Mouse (Mus musculus) megakaryocyte-erythroid progenitor cell, adult 5-6 weeks (primary cell): Measurements from ENCODE around the gene Galnt10. TPM values are rescaled to one million over a fixed set of nuclear protein-coding genes. Genes with fewer than 3 reads are reported as not detected.
"Not testable (repeated sequence)": the region's sequence is repeated elsewhere in the genome, so short reads cannot be mapped to it uniquely, and the experiment has no call there.

Experiments used
- ATAC-seq: replicated peaks from 2 replicates; pipeline ENCODE4 v1.8.0; 2016; ENCODE audit warnings: mild to moderate bottlenecking, inconsistent platforms; ENCODE audit not compliant: severe bottlenecking, poor library complexity, low FRiP score, low TSS enrichment
- total RNA-seq, 2 experiments: library from RNA; stranded (forward) in 1 of 2; stranded (reverse) in 1 of 2; fragments of 200-1000, 215-1000 nt in 1 of 2; fragments of >200 nt in 1 of 2; fragmentation: Nextera tagmentation in 1 of 2; gene quantifications; 2 replicates each; pipeline ENCODE4 v1.2.3; 2014 to 2017

The Galnt10 gene
- total RNA-seq, 2 experiments from 2014 or later: 14.3 to 15.4 TPM

DNA sequence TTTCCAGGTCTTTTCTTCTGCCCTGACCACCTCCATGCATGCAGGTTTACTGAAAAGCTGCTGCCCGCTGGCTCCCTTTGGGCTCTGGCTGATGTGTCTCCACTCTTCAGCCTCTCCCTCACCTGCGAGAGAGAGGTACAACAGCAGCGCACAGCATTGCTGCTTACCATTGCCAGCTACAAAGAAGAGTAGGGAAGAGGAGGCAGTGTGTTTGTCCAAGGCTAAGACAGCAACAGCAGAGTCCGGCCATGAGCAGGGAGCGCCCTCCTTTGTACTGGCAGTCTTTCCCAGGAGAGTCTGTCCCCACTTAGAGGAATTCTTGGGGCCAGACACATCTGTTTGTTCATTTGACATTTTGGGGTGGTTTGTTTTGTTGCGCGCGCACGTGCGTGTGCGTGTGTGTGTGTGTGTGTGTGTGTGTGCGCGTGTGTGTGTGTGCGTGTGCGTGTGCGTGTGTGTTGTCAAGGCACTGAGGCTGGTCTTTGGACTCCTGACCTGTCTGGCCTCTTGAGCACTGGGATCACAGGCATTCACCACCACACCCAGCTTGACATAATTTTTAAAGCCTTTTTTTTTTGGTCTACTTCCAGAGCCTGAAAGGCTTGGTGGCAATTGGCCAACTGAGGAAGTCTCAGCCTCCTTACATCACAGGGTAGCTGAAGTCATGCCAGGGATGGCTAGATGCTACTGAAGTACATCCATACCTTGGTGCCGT, 163.9 kb downstream of the Galnt10 start:
- no peak for ATAC-seq

DNA sequence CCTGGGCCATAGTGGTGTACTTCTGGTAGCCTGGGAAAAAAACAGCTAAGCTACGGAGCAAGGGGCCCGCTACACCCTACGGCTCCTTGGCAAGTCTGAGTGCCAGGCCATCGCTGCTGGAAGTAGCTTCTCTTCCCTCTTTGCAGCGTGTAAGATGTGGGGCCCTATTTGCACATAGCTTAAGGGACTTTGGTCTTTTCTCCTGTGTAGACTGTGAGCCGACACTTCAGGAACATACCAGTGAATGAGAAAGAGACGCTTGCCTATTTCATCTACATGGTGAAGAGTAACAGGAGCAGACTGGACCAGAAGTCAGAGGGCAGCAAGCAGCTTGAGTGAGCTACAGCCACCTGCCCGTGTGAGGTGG, 164.5 kb downstream of the Galnt10 start:
- no peak for ATAC-seq

DNA sequence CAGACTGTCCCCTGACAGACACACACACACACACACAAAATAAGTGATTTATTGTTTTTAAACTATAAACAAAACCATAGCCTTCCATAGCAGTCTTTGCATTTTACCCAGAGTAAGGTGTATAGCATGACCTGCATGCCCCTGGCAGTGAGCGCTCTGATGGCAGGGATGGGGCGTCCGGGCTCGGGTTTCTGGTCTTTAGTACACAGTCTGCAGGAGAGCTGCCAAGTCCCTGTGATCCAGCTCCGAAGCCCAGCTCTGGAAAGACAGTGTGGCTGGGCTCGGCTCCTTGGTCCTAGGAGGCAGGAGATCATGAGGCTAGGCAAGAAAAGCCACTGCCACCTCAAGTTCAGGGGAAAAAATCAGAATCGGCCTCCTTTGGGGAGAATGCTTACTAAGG, 165.8 kb downstream of the Galnt10 start:
- ATAC-seq: no peak

DNA sequence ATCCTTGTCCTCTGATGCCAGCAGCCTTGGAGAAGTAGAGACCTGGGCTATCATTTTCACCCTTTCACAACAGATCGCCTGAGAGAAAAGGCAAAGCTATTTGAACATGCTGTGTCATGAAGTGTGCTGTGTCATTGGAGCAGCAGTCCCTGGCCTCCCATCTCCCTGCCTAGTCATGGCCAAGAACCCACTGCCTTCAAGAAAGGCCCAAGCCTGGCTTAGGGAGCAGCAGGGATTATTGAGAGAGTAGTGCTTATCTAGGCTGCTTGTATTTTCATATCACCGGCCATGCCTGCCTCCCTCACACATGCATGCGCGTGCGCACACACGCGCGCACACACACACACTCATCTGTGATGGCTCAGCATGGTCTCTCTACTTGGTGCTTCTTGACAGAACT, 167.0 kb downstream of the Galnt10 start:
- ATAC-seq: peak; percentile 62; the same call in 1 of the 2 replicates

DNA sequence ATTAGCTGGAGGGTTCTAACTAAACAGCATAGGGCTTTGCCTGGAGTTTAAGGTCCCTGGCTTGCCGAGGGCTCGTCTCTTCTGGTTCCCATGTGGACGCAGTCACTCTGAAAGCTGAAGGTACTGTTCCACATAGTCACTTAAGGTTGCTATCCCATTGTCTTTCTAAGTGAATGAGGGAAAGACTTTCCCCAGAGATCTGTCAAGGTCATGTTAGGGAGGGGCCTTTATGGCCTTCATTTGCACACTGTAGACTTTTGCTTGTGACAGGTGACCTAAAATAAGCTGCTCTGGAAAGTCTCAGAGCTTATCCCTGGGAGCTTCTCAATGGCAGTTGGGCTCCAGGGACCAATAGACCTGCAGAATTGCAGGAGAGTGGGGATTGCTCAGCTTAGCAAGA, 168.4 kb downstream of the Galnt10 start:
- no peak for ATAC-seq

DNA sequence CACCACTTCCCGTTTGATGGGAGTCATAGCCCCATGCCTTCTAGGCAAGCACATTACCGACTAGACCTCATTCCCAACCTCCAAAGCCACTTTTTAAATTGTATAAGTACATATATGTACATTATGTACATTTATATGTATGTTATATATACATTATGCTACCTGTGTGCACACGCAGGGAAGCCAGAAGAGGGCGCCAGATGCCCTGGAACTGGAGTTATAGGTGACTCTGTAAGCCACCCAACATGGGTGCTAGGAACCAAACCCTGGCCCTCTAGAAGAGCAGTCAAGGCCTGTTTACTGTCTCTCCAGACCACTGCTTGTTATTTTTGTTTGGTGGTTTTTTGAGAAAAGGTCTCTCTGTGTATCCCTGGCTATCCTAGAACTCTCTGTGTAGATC, 172.9 kb downstream of the Galnt10 start:
- no peak for ATAC-seq

DNA sequence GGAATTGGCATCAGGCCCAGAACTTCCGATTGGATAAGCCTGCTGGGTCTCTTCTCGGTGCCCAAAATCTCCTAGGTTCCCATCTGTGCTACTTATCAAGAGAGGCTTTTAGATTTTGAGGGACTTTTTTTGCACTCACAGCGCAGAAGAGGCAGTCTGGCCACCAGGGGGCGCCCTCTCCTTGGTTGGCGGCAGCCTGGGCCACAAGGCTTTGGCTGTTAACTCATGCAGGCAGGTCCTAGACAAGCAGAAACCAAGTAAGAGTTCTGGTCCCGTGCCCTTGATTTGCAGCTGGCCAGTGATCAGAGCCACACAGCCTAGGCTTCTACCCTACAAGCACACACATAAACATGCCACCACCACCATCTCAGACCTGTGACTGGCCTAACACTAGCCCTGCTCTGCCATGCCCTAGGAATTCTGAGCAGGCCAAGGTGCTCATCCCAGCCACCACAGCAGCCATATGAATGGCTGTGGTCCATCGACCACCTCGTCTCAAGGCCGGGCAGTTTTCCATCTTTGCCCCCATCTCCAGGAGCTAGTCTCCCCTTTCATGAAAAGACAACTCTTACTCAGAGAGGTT, 174.8 kb downstream of the Galnt10 start:
- ATAC-seq: peak; percentile 86

DNA sequence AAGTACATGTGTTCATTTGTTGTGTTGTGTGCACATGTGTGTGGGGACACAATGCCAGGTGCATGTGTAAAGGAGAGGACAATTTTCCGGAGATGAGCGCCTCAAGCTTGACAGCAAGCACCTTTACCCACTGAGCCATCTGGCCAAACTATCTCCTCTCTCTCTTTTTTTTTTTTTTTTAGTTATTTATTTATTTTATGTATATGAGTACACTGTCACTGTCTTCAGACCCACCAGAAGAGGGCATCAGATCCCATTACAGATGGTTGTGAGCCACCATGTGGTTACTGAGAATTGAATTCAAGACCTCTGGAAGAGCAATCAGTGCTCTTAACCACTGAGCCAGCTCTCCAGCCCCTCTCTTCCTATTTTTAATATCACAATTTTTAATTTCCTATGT, 177.9 kb downstream of the Galnt10 start:
- ATAC-seq: not testable (repeated sequence)

DNA sequence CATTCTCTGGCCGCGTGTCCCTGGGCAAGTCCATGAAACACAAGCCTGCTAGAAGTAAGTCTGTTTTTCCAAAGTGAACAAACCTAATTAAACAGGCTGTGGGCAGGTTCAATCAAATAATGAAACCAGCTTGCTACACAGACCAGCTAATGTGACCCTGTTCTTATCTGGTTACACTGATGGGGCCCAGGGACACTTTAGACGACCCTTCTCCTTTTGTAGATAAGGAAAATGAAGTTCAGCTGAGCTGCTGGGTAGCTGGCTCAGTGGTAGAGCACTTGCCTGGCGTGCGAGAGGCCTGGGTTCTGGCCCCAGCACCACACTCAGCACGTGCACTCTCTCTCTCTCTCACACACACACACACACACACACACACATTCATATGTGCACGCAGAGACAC, 178.5 kb downstream of the Galnt10 start:
- no peak for ATAC-seq

DNA sequence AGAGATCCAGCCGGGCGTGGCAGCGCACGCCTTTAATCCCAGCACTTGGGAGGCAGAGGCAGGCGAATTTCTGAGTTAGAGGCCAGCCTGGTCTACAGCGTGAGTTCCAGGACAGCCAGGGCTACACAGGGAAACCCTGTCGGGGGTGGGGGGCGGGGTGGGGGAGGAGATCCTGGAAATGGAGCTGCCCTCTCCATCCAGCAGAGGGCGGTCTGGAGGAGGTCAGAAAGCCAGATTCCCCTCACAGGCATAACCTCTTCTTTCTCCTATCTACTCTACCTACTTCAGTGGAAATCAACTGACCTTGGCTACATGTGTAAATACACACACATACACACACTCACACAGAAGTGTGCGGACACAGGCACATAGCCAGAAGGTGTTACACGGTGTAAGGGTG, 180.0 kb downstream of the Galnt10 start:
- ATAC-seq: not testable (repeated sequence)

DNA sequence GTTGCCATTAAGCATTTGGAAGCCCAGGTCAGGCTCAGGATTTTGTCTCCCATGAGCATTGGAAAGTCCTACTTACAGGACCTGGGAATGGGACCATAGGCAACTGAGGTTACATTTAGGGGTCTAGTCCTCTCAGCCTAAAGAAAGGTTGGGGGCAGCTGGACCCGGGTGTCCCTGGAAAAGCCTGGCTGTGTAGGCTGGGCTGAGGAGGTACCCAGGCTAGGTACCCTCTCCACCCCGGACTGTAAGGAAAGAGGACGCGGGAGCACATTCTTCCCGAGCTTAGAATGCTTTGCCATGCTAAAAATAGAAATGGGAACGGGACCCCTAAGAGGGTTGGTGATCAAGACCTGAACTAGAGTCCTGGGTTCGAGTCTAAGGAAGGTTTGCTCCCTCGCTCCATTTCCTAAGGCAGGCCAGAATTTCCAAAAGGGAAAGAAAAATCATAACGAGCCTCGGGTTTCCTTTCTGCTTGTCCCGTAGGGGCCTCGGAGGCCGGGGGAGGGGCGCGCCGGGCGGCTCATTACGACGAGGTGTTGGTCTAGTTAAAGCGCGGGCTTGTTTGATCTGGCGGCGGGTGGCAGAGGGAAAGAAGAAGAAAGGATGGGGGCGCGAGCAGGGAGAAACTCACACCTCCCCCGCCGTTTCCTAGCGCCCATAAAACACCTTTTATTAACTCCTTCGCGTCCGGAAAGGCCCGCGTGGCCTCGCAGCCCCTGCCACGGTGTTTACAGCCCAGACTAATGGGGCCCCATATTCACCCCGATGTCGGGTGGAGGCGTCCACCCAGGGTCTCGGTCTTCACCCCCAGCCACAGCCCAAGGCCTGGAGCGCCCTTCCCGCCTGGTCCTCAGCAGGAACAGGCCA, 182.0 kb downstream of the Galnt10 start:
- ATAC-seq: no peak

DNA sequence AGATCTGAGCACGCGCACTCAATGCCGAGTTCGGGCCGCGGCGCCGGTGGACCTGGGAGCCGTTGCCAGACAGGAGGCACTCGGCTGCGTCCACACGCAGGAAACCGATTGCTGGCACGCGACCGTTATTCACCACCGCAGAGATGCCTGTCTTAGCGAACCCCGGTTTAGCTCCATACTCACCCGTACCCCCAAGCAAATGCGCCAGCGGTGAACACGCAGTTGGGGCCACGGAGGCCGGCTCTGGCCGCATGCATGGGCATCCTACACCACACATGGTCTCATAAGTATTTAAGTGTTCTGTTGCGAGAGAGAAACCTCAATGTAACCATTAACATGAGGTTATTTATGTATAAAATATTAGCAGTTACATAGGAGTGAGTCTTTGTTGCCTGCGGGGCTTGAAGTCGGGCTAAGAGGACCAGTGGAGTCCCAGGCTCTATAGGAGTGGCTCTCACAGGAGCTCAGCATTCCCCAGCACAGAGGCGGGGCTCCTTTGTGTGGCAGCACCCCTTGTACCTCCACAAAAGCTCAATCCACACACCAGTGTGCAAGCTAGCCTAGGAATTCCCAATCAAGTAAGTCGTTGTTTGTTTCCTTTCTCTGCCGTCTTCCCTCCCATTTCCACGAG, 182.8 kb downstream of the Galnt10 start:
- no peak for ATAC-seq

DNA sequence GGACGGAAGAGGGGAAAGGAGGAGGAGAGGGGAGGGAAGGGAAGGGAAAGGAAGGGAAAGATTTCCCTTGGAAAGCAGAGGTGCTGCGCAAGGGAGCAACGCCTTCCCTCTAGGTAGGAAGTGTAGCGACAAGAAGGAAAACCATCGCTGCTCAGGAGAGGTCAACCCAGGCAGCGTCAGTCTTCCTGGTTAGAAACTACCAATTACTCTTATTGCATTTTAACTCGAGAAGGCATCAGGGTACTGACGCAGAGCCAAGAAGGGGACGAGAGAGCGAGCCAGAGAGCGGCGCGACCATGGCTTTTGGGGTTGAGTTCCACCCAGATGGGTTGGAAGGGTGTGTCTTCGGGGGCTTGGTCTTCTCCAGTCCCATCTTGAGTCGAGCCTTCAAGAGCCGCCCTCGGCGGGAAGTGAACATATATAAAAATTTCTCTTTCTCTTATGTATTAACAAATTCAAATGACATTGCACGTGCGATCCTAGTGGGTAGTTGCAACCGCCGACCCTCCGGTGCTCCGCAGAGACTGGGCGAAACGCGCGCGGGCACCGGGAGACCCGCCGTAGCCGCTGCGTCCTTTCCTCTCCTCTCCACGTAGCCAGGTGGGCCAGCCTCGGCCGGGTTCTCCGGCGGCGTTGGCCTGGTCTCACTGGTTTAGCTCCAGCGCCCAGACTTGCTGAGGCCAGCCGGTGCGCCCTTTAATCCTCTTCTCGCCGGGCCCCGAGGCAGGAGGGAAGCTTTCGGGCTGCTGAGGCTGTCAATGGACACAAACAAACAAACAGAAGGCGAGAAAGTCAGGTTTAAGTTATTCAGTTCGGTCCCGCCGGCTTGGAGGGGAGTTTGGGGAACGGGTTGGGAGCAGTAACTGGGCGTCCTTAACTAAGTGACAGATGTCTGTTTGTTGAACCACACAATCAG, 184.0 kb downstream of the Galnt10 start:
- no peak for ATAC-seq

DNA sequence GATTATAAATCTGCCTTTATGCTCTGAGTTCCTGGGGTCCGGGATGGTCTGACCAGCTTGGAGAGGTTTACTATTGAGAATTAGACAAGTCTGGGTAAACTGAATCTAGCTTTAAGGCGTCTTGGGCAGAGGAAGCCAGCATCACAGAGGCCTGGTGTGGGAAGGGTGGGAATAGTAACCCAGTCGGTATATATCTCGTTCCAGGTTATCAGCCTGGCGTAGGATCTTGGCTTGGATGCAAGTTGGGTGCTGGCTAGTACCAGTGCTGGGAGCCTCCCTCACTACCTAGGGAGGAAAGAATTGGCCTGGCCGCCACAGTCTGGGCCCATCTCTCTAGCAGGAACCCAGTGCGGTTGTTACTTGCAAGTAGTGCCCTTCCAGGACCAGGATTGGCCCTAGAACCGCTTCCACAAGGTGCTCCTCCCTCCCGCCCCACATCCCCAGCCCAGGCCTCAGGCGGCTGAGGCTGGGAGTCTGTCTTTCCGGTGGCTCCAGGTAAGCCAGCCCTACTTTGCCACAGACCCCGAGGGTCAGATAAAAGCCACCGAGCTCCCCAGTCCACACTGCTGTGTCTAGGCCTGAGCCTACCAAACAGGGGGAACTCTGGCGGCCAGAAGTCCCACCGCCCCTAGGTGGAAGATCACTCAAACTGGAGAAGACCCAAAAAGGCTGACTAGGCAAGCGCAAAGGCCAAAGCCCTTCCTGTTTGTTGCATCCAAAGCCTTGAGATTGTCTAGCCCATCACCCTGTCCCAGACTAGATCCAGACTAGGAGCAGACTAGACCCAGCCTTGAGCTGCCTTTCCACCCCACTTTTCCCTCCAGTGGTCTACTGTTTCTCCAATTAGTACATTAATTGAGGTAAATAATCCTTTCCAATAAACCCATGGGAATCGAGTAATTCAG, 184.9 kb downstream of the Galnt10 start:
- ATAC-seq: no peak

DNA sequence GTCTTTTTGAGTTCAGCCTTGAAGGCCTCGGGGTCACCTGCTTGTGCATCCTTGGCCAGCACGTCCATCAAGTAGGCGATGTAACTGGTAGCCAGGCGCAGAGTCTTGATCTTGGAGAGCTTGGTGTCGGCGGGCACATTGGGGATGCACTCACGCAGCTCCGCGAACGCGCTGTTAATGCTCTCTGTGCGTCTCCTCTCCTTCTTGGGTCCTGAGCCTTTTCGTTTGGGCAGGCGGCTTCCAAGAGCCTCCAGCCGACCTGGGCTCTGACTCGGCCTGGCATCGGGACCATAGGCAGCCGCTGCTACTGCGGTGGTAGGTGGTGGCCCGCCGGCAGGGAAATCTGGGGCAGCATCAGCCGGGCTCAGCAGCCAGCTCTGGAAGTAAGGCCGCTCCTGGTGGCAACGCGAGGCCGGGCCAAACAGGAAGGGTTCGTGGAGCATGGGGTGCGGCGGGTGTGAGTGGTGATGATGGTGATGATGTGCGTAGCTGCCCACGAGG, 186.1 kb downstream of the Galnt10 start:
- no peak for ATAC-seq

DNA sequence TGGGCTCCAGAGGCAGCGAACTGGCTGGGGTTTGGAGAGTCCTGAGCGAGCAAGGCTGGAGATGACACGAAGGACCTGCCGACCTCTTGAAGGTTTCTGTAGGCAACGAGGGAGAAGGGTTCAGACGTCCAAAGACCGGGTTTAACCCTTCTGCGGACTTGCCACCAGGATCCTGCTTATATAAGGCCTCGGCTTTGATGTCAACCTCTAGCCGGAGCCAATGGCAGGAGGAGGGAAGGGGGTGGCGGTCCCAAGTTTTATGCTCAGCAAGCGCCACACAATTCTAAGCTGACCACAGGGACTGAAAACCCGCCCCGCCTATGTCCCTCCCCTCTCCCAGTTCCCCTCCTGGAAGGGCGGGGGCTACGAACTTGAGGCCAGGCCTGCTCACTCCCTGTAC, 186.6 kb downstream of the Galnt10 start:
- ATAC-seq: no peak

DNA sequence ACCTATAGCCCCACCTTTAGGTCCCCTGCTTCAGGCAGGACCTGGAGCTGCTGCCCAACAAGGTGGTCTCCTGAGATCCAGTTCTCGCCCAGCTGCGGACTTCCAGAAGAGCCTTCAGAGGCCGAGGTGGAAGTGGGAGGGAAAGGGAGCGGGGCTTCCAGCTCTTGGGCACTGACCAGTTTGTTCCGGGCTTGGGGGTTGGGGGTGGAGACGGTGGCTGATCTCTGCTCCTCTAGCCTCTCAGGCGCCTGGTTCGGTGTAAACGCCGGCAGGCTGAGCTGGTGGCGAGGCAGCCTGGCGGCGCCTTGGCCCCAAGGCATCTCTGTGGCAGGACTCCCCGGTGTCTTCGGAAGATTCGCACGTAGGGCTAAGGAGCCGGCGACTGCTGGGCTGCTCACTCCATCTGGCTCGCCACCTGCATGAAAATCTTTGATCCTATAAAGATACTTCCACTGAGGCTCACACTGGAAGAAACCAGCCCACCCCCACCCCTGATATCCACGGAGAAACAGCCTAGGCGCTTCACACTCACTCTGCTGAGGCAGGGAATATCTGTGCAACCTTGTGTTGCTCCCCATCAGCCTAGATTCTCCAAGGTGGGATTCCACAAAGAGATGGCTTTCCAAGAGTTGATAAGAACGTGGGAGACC, 187.4 kb downstream of the Galnt10 start, which contains the start of gene Hand1:
Gene Hand1 (minus strand): TSS at position 267 of the 650 bp plus-strand sequence.
- ATAC-seq: no peak
